Mouse (Mus musculus) B cell, adult 67 days (primary cell): ENCODE data around the gene Hypk. TPM values are rescaled to one million over a fixed set of nuclear protein-coding genes. Genes with fewer than 3 reads are reported as not detected.

ENCODE experiments used
- total RNA-seq, 2 experiments: library from RNA; stranded (reverse); gene quantifications; 4 replicates each; pipeline ENCODE4 v1.2.4; 2023

Gene Hypk
- 10 to 100 TPM; 35.9 to 40.2 TPM for total RNA-seq

GRCm38 (mm10) chr2:121452990-121453389, at the start of gene Hypk:
Hypk (plus strand) TSS chr2:121453290.

DNA sequence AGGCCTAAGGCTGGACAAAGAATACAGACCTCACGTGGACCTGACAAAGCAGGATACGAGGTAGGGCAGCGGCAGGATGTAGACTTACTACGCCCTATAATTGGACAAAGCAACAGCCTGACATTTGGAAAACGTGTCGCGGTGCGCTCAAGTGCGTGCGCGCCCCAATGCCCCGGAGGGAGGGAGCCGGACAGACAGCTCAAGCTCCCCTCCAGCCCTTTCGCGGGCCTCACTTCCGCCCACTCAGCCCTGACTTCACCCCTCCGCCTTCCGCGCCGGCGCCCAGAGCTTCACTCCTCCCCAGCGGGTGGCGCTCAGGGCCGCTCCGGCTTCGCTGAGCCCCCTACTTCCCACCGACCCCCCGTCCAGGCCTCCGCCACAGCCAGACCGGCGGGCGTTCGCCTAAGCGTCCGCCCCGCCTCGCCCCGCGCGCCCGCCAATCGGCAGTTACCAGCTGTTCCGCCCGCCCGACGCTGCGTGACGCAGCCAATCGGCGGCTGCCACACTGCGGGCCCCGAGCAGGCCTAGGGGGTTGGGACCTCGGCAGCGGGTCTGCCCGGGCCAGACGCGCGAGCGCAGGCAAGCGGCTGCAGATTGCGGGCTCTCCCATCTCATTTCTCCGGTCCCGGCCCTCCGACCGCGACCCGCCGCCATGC, 39.6 kb upstream of the Hypk start, which contains the start of the genes Pdia3 and Catsper2:
Gene Pdia3, plus strand, starts transcription at position 389 of the 656 bp plus-strand sequence.
Gene Catsper2, minus strand, starts transcription at position 406 of the 656 bp plus-strand sequence.

DNA sequence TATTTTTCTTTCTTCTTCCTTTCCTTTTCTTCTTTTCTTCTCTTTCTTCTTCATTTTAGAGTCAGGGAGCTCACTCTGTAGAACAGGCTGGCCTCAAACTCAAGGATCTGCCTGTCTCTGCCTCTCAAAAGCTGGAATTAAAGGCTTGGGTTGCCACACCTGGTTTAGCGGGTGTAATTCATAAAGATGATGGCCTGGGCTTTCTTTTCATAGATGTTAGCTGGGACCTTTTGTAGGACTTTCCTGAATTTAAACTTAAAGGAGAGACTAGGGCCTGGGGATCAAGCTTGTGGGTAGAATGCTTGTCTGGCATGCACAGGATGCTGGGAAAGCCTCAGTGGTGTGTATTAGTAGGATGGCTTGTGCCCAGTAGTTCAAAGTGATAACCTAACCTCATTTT, 8.9 kb upstream of the Hypk start, which contains the start of gene Ell3:
Gene Ell3, minus strand, starts transcription at position 101 of the 400 bp plus-strand sequence.

GRCm38 (mm10) chr2:121448739-121449535, 4.2 kb upstream of the Hypk start, which contains the start of gene Serf2:
Serf2 (plus strand) TSS chr2:121449195.

DNA sequence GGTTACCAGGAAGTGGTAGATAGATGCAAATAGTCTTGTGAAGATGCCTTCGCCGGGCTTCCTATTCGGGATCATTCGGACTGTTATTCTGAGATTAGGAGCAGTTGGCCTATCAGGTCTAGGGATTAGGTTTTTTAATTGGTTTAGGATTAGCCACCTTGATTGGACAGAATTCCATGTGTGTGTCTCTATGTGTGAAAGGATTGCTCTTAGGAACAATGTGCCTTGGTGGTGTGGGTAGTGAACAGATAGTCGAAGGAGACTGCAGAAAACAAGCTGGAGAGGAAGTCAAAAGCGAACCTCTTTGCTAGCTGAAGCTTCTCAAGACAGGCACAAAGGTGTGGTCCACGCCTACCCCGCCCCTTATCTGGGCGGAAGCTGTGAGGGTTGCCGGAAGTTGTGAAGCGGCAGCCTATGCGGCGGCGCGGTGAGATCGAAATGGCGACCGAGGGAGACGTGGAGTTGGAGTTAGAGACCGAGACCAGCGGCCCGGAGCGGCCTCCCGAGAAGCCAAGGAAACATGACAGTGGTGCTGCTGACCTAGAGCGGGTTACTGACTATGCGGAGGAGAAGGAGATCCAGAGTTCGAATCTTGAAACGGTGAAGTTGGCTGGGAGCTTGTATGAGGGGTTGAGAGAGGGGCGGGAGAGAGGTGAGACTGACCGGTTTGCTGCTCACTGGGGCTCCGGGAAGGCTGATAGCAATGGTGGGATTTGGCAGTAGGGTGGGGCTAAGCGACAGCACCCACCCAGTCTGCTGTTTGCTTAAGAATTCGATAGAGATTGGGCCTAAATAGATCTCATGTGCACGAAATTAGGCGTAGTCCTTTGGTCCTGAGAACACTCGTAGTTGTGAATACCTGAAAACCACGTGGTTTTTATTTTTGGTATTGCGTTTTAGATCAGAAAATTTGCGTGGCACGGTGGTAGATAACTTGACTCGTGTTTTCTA, 3.9 kb downstream of the Hypk start, which contains the start of gene Serinc4:
Gene Serinc4, minus strand, starts transcription at position 90 of the 951 bp plus-strand sequence.

GRCm38 (mm10) chr2:121473301-121474179, 20.4 kb downstream of the Hypk start, which contains the start of gene Mfap1b:
Mfap1b (minus strand) TSS chr2:121474067.

GRCm38 (mm10) chr2:121505942-121506882, 53.1 kb downstream of the Hypk start, which contains the start of the genes Mfap1a and Wdr76:
Mfap1a (minus strand) TSS chr2:121506665.
Wdr76 (plus strand) TSS chr2:121506723.

Other genes with a start within 250 kb of the Hypk start
- 100 to 1,000 TPM; 105 to 109 TPM for gene Trp53bp1, start 181.9 kb upstream of the Hypk start, total RNA-seq
- gene Map1a, start 163.7 kb upstream of the Hypk start, total RNA-seq, result under 1 TPM in 1 of 2 experiments, not detected in 1; 0.09 TPM
- gene Ppip5k1, start 97.9 kb upstream of the Hypk start, total RNA-seq, result 10 to 100 TPM; 30.0 to 32.7 TPM
- not detected for gene Ckmt1, start 95.6 kb upstream of the Hypk start, total RNA-seq
- under 1 TPM in 1 of 2 experiments, not detected in 1; 0.18 TPM for gene Strc, start 66.1 kb upstream of the Hypk start, total RNA-seq
- 100 to 1,000 TPM; 150 to 171 TPM for gene Pdia3, start 39.5 kb upstream of the Hypk start, total RNA-seq
- gene Catsper2, start 39.5 kb upstream of the Hypk start, total RNA-seq, result 1 to 10 TPM; 2.7 to 4.2 TPM
- 100 to 1,000 TPM in 1 of 2 experiments, 10 to 100 TPM in 1; 97.4 to 105 TPM for gene Ell3, start 9.0 kb upstream of the Hypk start, total RNA-seq
- 100 to 1,000 TPM; 249 to 301 TPM for gene Serf2, start 4.1 kb upstream of the Hypk start, total RNA-seq
- gene Serinc4, start 3.5 kb downstream of the Hypk start, total RNA-seq, result 1 to 10 TPM; 1.2 to 2.2 TPM
- 10 to 100 TPM; 45.8 to 48.2 TPM for gene Mfap1b, start 20.8 kb downstream of the Hypk start, total RNA-seq
- gene Mfap1a, start 53.4 kb downstream of the Hypk start, total RNA-seq, result 10 to 100 TPM; 54.6 to 57.1 TPM
- 10 to 100 TPM; 17.1 to 17.6 TPM for gene Wdr76, start 53.4 kb downstream of the Hypk start, total RNA-seq